Mouse (Mus musculus) embryonic fibroblast, embryonic 13.5 days (primary cell): ENCODE measurements around the gene Ankrd44.

Experiments
- CTCF ChIP-seq: IDR thresholded peaks from 2 replicates; pipeline ENCODE4 v1.5.1; 2011; ENCODE audit warnings: mild to moderate bottlenecking, control low read depth, low read length, moderate library complexity, borderline replicate concordance; ENCODE audit not compliant: insufficient read depth
- POLR2A ChIP-seq: IDR thresholded peaks from 2 replicates; pipeline ENCODE4 v1.6.1; 2011; ENCODE audit warnings: low read depth, mild to moderate bottlenecking, control low read depth, low read length, moderate library complexity

DNA sequence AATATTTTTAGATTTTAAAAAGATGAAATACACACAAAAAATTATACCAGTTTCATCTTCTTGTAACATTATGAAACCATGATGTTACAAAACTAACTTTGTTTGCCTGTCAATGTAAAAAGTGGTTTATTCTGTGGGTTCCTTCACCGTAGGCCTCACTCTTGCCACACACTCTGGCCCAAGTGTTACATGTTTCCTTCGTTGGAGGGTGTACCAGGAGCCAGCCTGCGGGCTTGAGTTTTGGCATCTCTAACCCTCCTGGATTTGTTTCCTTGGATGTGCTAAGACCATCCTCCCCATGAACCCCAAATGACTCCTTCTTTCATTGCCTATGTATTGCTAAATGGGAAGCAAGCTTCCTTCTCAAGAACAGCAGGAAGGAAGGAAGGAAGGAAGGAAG, 230.8 kb downstream of the Ankrd44 start:
- TF ChIP-seq POLR2A (no peak), CTCF (no peak)
